Mouse (Mus musculus): Measurements from ENCODE around the gene Bcas1. TPM values are rescaled to one million over a fixed set of nuclear protein-coding genes. Genes with fewer than 3 reads are reported as not detected.

Gene Bcas1
- total and polyA plus RNA-seq, 2 experiments, result 0.02 TPM; not detected in 1

DNA sequence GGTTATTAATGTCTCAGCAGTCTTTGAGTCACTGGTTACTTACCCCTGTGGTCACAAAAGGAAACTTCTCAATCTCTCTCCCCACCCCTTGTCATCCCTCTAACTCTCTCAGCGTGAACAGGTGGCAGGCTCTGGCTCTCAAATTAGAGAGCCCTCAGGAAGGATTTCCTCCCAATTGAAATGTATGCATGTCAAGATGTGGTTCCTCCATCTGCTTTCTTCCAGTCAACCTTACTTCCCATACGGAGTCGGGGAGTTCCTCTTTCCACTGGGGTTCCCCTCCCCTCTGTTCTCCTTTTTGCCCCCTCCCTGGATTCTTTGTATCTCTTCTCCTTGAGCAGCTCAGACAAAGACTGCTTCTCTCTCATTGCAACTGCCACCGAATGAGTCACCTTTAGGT lies 8.6 kb upstream of the Bcas1 start:
- no peak overlapping the region for H3K4me3 ChIP-seq (ENCODE audit: insufficient read depth, low read depth, low read length)
- DNase-seq (ENCODE audit: extremely low read depth, low read depth, low spot score), result no peak
- no peaks in the 10 kb centered on the region for H3K79me2 ChIP-seq (ENCODE audit: control insufficient read depth, insufficient read depth, low read length)
- no peaks in the 10 kb centered on the region for H3K36me3 ChIP-seq (ENCODE audit: control insufficient read depth, insufficient read depth, low read length)
- H3K27me3 ChIP-seq (ENCODE audit: control insufficient read depth, insufficient read depth, low read length), result no peaks in the 10 kb centered on the region
- H3K27ac ChIP-seq (replicated peaks; ENCODE audit: insufficient read depth, low read depth, low read length), result no peak overlapping the region
- H3K4me1 ChIP-seq (ENCODE audit: control insufficient read depth, insufficient read depth, low read length), result no peaks in the 10 kb centered on the region
- TF ChIP-seq POLR2A (IDR thresholded peaks at IDR 0.05; ENCODE audit: extremely low read depth, insufficient read depth, low read length), result no peak
- WGBS, result 70% methylated on average over 4 of the region's 4 CpGs
- H3K9ac ChIP-seq (ENCODE audit: low read depth, low read length), result no peak overlapping the region

DNA sequence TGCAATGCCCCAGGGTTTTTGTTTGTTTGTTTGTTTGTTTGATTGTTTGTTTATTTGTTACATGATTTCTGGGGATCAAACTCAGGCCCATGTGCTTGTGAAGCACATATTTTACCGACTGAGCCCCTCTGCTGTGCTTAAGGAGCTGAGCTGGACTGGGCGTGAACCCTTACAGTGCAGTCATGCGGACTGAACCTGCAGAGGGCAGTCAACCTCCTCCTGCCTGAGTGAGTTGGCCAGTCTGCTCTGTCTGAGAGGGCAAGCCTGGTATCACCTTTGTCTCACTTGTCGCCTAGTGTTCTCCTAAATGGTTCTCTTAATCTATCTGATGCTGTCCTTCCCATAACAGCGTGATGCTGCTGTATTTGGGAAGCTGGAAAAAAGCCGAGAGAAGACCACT lies 4.5 kb upstream of the Bcas1 start:
- H3K4me1 ChIP-seq (ENCODE audit: control insufficient read depth, insufficient read depth, low read length), result no peaks in the 10 kb centered on the region
- 79% methylated on average over 6 of the region's 6 CpGs for WGBS
- H3K9ac ChIP-seq (ENCODE audit: low read depth, low read length), result no peak overlapping the region
- DNase-seq (ENCODE audit: extremely low read depth, low read depth, low spot score), result no peak
- H3K79me2 ChIP-seq (ENCODE audit: control insufficient read depth, insufficient read depth, low read length), result no peaks in the 10 kb centered on the region
- TF ChIP-seq CTCF (IDR thresholded peaks at IDR 0.05; ENCODE audit: low read depth, low read length), result no peak
- TF ChIP-seq POLR2A (IDR thresholded peaks at IDR 0.05; ENCODE audit: extremely low read depth, insufficient read depth, low read length), result no peak
- H3K4me3 ChIP-seq (ENCODE audit: insufficient read depth, low read depth, low read length), result no peak overlapping the region
- no peak overlapping the region for H3K27ac ChIP-seq (replicated peaks; ENCODE audit: insufficient read depth, low read depth, low read length)
- H3K27me3 ChIP-seq (ENCODE audit: control insufficient read depth, insufficient read depth, low read length), result no peaks in the 10 kb centered on the region
- H3K36me3 ChIP-seq (ENCODE audit: control insufficient read depth, insufficient read depth, low read length), result no peaks in the 10 kb centered on the region

DNA sequence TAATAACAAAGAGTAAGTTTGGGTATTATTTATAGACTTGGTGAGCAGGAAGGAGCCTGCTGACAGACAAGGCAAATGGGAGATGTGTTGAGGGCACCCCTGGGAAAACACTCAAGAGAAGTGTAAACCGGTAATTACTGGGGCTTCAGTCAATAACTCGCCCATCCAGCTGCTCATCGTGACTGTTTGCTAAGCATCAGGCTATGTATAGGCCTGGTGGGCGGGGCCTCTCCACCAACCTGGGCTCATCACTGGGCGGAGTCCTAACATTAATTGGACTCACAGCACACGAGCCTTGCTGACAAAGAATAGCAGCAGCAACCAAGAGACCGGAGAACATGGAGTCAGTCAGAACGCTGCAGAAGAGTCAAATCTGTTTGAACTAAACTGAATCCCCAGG lies 1.3 kb upstream of the Bcas1 start:
- H3K79me2 ChIP-seq (ENCODE audit: control insufficient read depth, insufficient read depth, low read length), result no peaks in the 10 kb centered on the region
- H3K36me3 ChIP-seq (ENCODE audit: control insufficient read depth, insufficient read depth, low read length), result no peaks in the 10 kb centered on the region
- no peak for TF ChIP-seq CTCF (IDR thresholded peaks at IDR 0.05; ENCODE audit: low read depth, low read length)
- TF ChIP-seq POLR2A (IDR thresholded peaks at IDR 0.05; ENCODE audit: extremely low read depth, insufficient read depth, low read length), result no peak
- no peaks in the 10 kb centered on the region for H3K27me3 ChIP-seq (ENCODE audit: control insufficient read depth, insufficient read depth, low read length)
- H3K9ac ChIP-seq (ENCODE audit: low read depth, low read length), result no peak overlapping the region
- no peak overlapping the region for H3K27ac ChIP-seq (replicated peaks; ENCODE audit: insufficient read depth, low read depth, low read length)
- H3K4me3 ChIP-seq (ENCODE audit: insufficient read depth, low read depth, low read length), result no peak overlapping the region
- WGBS, result 64% methylated on average over 8 of the region's 8 CpGs
- no peaks in the 10 kb centered on the region for H3K4me1 ChIP-seq (ENCODE audit: control insufficient read depth, insufficient read depth, low read length)
- DNase-seq (ENCODE audit: extremely low read depth, low read depth, low spot score), result no peak

DNA sequence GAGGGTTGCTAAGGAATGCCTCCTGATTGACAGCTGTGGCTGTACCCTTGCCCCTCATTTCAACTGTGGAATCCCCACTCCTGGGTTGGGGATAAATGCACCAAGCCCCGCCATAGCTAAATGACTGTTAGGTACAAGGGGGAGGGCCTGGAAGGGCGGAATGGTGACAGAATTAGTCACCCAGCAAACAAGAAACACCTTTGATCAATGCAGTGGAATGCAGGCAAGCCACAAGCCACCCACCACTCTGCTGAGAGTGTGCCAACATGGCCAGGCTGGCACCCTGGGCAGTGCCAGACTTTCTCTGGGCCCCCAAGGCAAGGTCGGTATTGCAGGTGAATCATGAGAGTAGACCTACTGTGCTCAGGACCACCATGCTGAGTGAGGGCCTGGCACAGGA lies 3.5 kb downstream of the Bcas1 start:
- H3K4me3 ChIP-seq (ENCODE audit: insufficient read depth, low read depth, low read length), result no peak overlapping the region
- H3K9ac ChIP-seq (ENCODE audit: low read depth, low read length), result no peak overlapping the region
- WGBS, result 60% methylated on average over 3 of the region's 3 CpGs
- no peaks in the 10 kb centered on the region for H3K4me1 ChIP-seq (ENCODE audit: control insufficient read depth, insufficient read depth, low read length)
- DNase-seq (ENCODE audit: extremely low read depth, low read depth, low spot score), result no peak
- TF ChIP-seq CTCF (IDR thresholded peaks at IDR 0.05; ENCODE audit: low read depth, low read length) (no peak), POLR2A (IDR thresholded peaks at IDR 0.05; ENCODE audit: extremely low read depth, insufficient read depth, low read length) (no peak)
- no peaks in the 10 kb centered on the region for H3K79me2 ChIP-seq (ENCODE audit: control insufficient read depth, insufficient read depth, low read length)
- no peaks in the 10 kb centered on the region for H3K27me3 ChIP-seq (ENCODE audit: control insufficient read depth, insufficient read depth, low read length)
- H3K27ac ChIP-seq (replicated peaks; ENCODE audit: insufficient read depth, low read depth, low read length), result no peak overlapping the region
- H3K36me3 ChIP-seq (ENCODE audit: control insufficient read depth, insufficient read depth, low read length), result no peaks in the 10 kb centered on the region

DNA sequence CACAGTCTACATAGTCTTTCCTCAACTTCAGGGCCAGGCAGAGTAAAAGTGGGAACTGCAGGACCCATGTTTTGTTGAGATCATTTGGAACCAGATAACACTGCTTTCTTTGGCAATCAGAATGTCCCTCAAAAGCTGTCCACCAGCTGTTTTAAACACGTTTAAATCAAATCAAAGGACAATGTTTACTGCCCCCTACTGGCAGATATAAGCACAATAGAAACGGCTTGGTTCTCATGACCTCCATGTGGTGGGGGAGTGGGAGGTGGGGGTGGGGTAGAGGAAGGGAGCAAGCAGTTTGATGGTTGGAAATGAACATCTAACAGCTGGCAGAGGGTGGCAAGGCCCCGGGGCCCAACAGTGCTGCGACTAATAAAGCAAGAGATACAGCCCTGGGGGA lies 5.7 kb downstream of the Bcas1 start:
- Histone ChIP-seq H3K36me3 (ENCODE audit: control insufficient read depth, insufficient read depth, low read length) (no peaks in the 10 kb centered on the region), H3K79me2 (ENCODE audit: control insufficient read depth, insufficient read depth, low read length) (no peaks in the 10 kb centered on the region), H3K27me3 (ENCODE audit: control insufficient read depth, insufficient read depth, low read length) (no peaks in the 10 kb centered on the region), H3K4me1 (ENCODE audit: control insufficient read depth, insufficient read depth, low read length) (no peaks in the 10 kb centered on the region), H3K9ac (ENCODE audit: low read depth, low read length) (no peak overlapping the region), H3K4me3 (ENCODE audit: insufficient read depth, low read depth, low read length) (no peak overlapping the region), H3K27ac (replicated peaks; ENCODE audit: insufficient read depth, low read depth, low read length) (no peak overlapping the region)
- TF ChIP-seq POLR2A (IDR thresholded peaks at IDR 0.05; ENCODE audit: extremely low read depth, insufficient read depth, low read length) (no peak), CTCF (IDR thresholded peaks at IDR 0.05; ENCODE audit: low read depth, low read length) (no peak)
- WGBS, result 47% methylated on average over 4 of the region's 4 CpGs
- DNase-seq (ENCODE audit: extremely low read depth, low read depth, low spot score), result no peak

DNA sequence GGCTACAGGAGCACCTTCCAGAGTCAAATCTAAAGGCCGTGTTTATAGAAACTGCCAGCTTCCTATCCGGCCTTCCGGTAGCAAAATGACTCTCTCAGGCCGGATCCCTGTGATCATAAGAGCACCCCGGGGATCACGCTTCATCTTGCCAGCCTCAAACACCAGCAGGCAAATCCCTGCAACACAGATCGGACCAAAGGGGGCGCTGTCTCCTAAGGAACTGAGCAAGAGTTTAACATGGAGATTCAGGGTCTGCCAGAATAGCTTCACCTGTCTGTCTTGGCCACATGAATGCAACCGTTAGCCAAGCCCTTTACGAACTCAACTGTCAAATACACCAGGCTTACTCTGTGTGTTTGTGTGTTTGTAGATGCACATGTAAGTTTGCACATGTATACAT lies 8.9 kb downstream of the Bcas1 start:
- Histone ChIP-seq H3K27ac (replicated peaks; ENCODE audit: insufficient read depth, low read depth, low read length) (no peak overlapping the region), H3K9ac (ENCODE audit: low read depth, low read length) (no peak overlapping the region), H3K27me3 (ENCODE audit: control insufficient read depth, insufficient read depth, low read length) (no peaks in the 10 kb centered on the region), H3K79me2 (ENCODE audit: control insufficient read depth, insufficient read depth, low read length) (no peaks in the 10 kb centered on the region), H3K4me1 (ENCODE audit: control insufficient read depth, insufficient read depth, low read length) (no peaks in the 10 kb centered on the region), H3K36me3 (ENCODE audit: control insufficient read depth, insufficient read depth, low read length) (no peaks in the 10 kb centered on the region), H3K4me3 (ENCODE audit: insufficient read depth, low read depth, low read length) (no peak overlapping the region)
- DNase-seq (ENCODE audit: extremely low read depth, low read depth, low spot score), result no peak
- TF ChIP-seq POLR2A (IDR thresholded peaks at IDR 0.05; ENCODE audit: extremely low read depth, insufficient read depth, low read length) (no peak), CTCF (IDR thresholded peaks at IDR 0.05; ENCODE audit: low read depth, low read length) (no peak)
- 68% methylated on average over 10 of the region's 10 CpGs for WGBS
